In the genomic region with DNA sequence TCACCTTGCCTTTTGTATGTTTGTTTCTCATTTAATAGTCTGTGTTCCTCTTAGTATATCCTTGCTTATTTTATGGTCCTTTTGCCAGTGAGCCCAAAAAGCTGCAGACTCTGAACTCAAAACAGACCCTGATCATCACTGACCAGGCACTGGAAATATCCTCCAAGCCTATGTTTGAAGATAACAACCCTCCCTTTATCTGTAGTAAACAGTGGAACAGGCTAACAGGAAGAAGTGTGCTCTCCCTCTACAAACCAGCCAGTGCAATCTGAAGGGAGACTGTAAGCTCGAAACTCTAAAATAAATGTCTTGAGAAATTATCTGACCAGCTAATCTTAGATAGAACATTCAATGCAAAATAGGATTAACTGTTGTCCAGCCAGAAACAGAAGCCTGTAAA, we compare ENCODE assay signal across 26 mouse cellular contexts.
DNase-seq lines count a peak whose midpoint lies in the region; ATAC-seq and TF ChIP-seq lines count a peak whose summit lies in the region.
"Had no signal": no experiment of that assay in that cellular context is flagged by ENCODE, and none has a peak within 500 bp of the region (broad histone marks: within the 10 kb centered on the region; RNA-seq: fewer than 3 reads in every experiment).

No protein-coding gene starts in this region.

- no peaks in the 10 kb centered on the region for H3K27me3 ChIP-seq in G1E (ENCODE audit: insufficient read depth, low read length)
- no peaks in the 10 kb centered on the region for H3K27me3 ChIP-seq in liver, embryonic 12.5 days (replicated peaks)
- no peaks in the 10 kb centered on the region for H3K27me3 ChIP-seq in liver, embryonic 15.5 days
- no peaks in the 10 kb centered on the region for H3K27me3 ChIP-seq in limb, embryonic 10.5 days (ENCODE audit: low read depth, poor library complexity, severe bottlenecking)
- H3K27me3 ChIP-seq: embryonic facial prominence, embryonic 13.5 days; forebrain, embryonic 12.5 days; forebrain, embryonic 15.5 days had no signal

- peak; percentile 86 for ATAC-seq in G1E (ENCODE audit: extremely low read depth, insufficient number of reproducible peaks, low FRiP score, poor library complexity, severe bottlenecking)
- ATAC-seq in liver, embryonic 12.5 days = peak; percentile 93
- peak; percentile 81 for ATAC-seq in liver, embryonic 15.5 days (ENCODE audit: insufficient read depth)
- ATAC-seq: activated CD4-positive, CD25-positive, alpha-beta regulatory T cell, adult 4 months; CD4-positive, CD25-positive, alpha-beta regulatory T cell, adult 4 months; forebrain, embryonic 15.5 days; hindbrain, postnatal 0 days had no signal

- WGBS in liver, embryonic 12.5 days (ENCODE audit: insufficient replicate concordance) = 21% methylated on average over 1 of the region's 1 CpGs
- WGBS in liver, embryonic 15.5 days (ENCODE audit: insufficient replicate concordance) = 17% methylated on average over 1 of the region's 1 CpGs
- WGBS in limb, embryonic 10.5 days = 91% methylated on average over 1 of the region's 1 CpGs

- DNase-seq in G1E (ENCODE audit: low spot score) = no peak
- no peak for DNase-seq in spleen, postnatal 10 days (ENCODE audit: low spot score in 2 of 2)
- no peak for DNase-seq in limb, embryonic 10.5 days (ENCODE audit: low spot score)
- DNase-seq in heart, adult 11 months = no peak
- DNase-seq: adrenal gland, adult 8-10 months; adrenal gland, postnatal 25 days; cerebellum, adult 11-12 months; cerebellum, adult 8-10 months; cerebellum, postnatal 10 days; cerebellum, postnatal 36 days; embryo, embryonic 11 days; gastrocnemius, postnatal 25 days; heart, adult 2 months; heart, postnatal 36 days had no signal

- H3K4me2 ChIP-seq in liver, embryonic 12.5 days = peak overlapping the region; percentile 34
- H3K4me2 ChIP-seq in liver, embryonic 15.5 days = no peak overlapping the region
- H3K4me2 ChIP-seq: embryonic facial prominence, embryonic 13.5 days; forebrain, embryonic 12.5 days; forebrain, embryonic 15.5 days; hindbrain, embryonic 14.5 days had no signal

- H3K4me3 ChIP-seq in G1E (ENCODE audit: low read depth, low read length) = no peak overlapping the region
- H3K4me3 ChIP-seq in liver, embryonic 12.5 days = no peak overlapping the region
- no peak overlapping the region for H3K4me3 ChIP-seq in liver, embryonic 15.5 days (replicated peaks)
- no peak overlapping the region for H3K4me3 ChIP-seq in limb, embryonic 10.5 days
- H3K4me3 ChIP-seq: embryonic facial prominence, embryonic 10.5 days; embryonic facial prominence, embryonic 13.5 days; erythroblast, embryonic 14.5 days; forebrain, embryonic 12.5 days; forebrain, embryonic 15.5 days; heart, adult 2 months; heart, embryonic 10.5 days had no signal

- H3K4me1 ChIP-seq in G1E (ENCODE audit: insufficient read depth, low read depth, low read length) = peaks cover 25% of the 10 kb centered on the region
- peaks cover 18% of the 10 kb centered on the region for H3K4me1 ChIP-seq in liver, embryonic 12.5 days
- H3K4me1 ChIP-seq in liver, embryonic 15.5 days (replicated peaks) = peaks cover 8% of the 10 kb centered on the region; the same call in 1 of the 2 replicates
- H3K4me1 ChIP-seq in limb, embryonic 10.5 days = no peaks in the 10 kb centered on the region
- H3K4me1 ChIP-seq: embryonic facial prominence, embryonic 10.5 days; forebrain, embryonic 15.5 days; heart, embryonic 10.5 days had no signal

- H3K9ac ChIP-seq in liver, embryonic 12.5 days = no peak overlapping the region
- no peak overlapping the region for H3K9ac ChIP-seq in liver, embryonic 15.5 days
- H3K9ac ChIP-seq: embryonic facial prominence, embryonic 13.5 days; forebrain, embryonic 12.5 days; forebrain, embryonic 15.5 days; hindbrain, embryonic 14.5 days had no signal

- H3K27ac ChIP-seq in liver, embryonic 12.5 days = no peak overlapping the region
- H3K27ac ChIP-seq in liver, embryonic 15.5 days (replicated peaks) = no peak overlapping the region
- no peak overlapping the region for H3K27ac ChIP-seq in limb, embryonic 10.5 days
- H3K27ac ChIP-seq: embryonic facial prominence, embryonic 10.5 days; embryonic facial prominence, embryonic 13.5 days; forebrain, embryonic 12.5 days; forebrain, embryonic 15.5 days; heart, adult 2 months; heart, embryonic 10.5 days; hindbrain, embryonic 14.5 days; hindbrain, postnatal 0 days had no signal

- no peak for TF ChIP-seq CTCF in G1E (IDR thresholded peaks at IDR 0.05; ENCODE audit: low read depth, low read length)

- H3K9me3 ChIP-seq in G1E (replicated peaks) = no peaks in the 10 kb centered on the region
- H3K9me3 ChIP-seq in liver, embryonic 12.5 days (replicated peaks) = no peaks in the 10 kb centered on the region
- H3K9me3 ChIP-seq in liver, embryonic 15.5 days (replicated peaks) = no peaks in the 10 kb centered on the region
- H3K9me3 ChIP-seq in limb, embryonic 10.5 days (replicated peaks) = no peaks in the 10 kb centered on the region
- H3K9me3 ChIP-seq: embryonic facial prominence, embryonic 10.5 days; embryonic facial prominence, embryonic 13.5 days; forebrain, embryonic 12.5 days; forebrain, embryonic 15.5 days; heart, embryonic 10.5 days had no signal

- no peaks in the 10 kb centered on the region for H3K36me3 ChIP-seq in G1E (replicated peaks)
- no peaks in the 10 kb centered on the region for H3K36me3 ChIP-seq in liver, embryonic 12.5 days
- no peaks in the 10 kb centered on the region for H3K36me3 ChIP-seq in liver, embryonic 15.5 days (replicated peaks)
- H3K36me3 ChIP-seq in limb, embryonic 10.5 days = no peaks in the 10 kb centered on the region
- H3K36me3 ChIP-seq: embryonic facial prominence, embryonic 10.5 days; embryonic facial prominence, embryonic 13.5 days; forebrain, embryonic 12.5 days; forebrain, embryonic 15.5 days; heart, embryonic 10.5 days had no signal
